Comparison of ENCODE assay signal across 24 mouse cellular contexts in the genomic region with DNA sequence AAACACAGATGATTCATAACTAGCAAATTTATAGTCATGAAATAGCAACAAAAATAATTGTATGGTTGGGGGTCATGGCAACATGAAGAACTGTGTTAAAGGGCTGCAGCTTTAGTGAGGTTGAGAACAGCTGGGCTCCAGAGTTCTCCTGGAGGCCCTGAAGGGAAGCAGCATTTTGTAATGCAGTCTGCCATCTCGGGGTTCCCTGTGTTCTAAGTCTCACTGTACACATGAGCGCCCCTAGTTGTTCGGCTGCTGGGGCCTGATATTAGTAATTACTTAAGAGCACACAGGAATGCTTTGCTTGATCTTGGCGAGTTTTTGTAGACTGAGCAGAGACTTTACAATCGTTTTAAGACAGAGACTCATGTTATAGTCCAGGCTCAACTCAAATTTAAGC. TPM values are rescaled to one million over a fixed set of nuclear protein-coding genes. Genes with fewer than 3 reads are reported as not detected.
DNase-seq lines count a peak whose midpoint lies in the region; ATAC-seq and TF ChIP-seq lines count a peak whose summit lies in the region.
"Had no signal": no experiment of that assay in that cellular context is flagged by ENCODE, and none has a peak within 500 bp of the region (broad histone marks: within the 10 kb centered on the region; RNA-seq: fewer than 3 reads in every experiment).

No protein-coding gene starts in this region.

- no peak overlapping the region for H3K4me2 ChIP-seq in lung, postnatal 0 days (replicated peaks; ENCODE audit: low read depth, low read length)
- H3K4me2 ChIP-seq in liver, embryonic 16.5 days (ENCODE audit: low read depth, low read length): peak overlapping the region; percentile 43; the same call in 1 of the 2 replicates
- no peak overlapping the region for H3K4me2 ChIP-seq in hindbrain, embryonic 14.5 days (replicated peaks)
- H3K4me2 ChIP-seq: embryonic facial prominence, embryonic 15.5 days; heart, embryonic 11.5 days; heart, embryonic 15.5 days had no signal

- H3K36me3 ChIP-seq in kidney, adult 2 months (ENCODE audit: control insufficient read depth, insufficient read depth, low read length): no peaks in the 10 kb centered on the region
- no peaks in the 10 kb centered on the region for H3K36me3 ChIP-seq in lung, postnatal 0 days (ENCODE audit: insufficient read depth, low read length)
- H3K36me3 ChIP-seq in liver, embryonic 16.5 days (ENCODE audit: control insufficient read depth, insufficient read depth): no peaks in the 10 kb centered on the region
- H3K36me3 ChIP-seq in hindbrain, embryonic 14.5 days (replicated peaks; ENCODE audit: control insufficient read depth, insufficient read depth): no peaks in the 10 kb centered on the region
- H3K36me3 ChIP-seq: embryonic facial prominence, embryonic 15.5 days; forebrain, embryonic 10.5 days; G1E; heart, embryonic 15.5 days had no signal

- H3K27ac ChIP-seq in kidney, adult 2 months (ENCODE audit: insufficient read depth, low read depth, low read length): peak overlapping the region; percentile 90; the same call in 1 of the 2 replicates
- H3K27ac ChIP-seq in lung, postnatal 0 days (ENCODE audit: low read length): no peak overlapping the region
- peak overlapping the region; percentile 27; the same call in 1 of the 2 replicates for H3K27ac ChIP-seq in liver, embryonic 16.5 days (ENCODE audit: low read length)
- no peak overlapping the region for H3K27ac ChIP-seq in hindbrain, embryonic 14.5 days
- H3K27ac ChIP-seq: embryonic facial prominence, embryonic 15.5 days; forebrain, embryonic 10.5 days had no signal

- no peak for TF ChIP-seq POLR2A in kidney, adult 2 months (IDR thresholded peaks at IDR 0.05; ENCODE audit: low read depth, low read length)

- H3K4me1 ChIP-seq in kidney, adult 2 months (ENCODE audit: control insufficient read depth, insufficient read depth, low read length): peaks cover 8% of the 10 kb centered on the region; the same call in 1 of the 2 replicates
- H3K4me1 ChIP-seq in lung, postnatal 0 days (ENCODE audit: insufficient read depth, low read depth, low read length): no peaks in the 10 kb centered on the region
- H3K4me1 ChIP-seq in liver, embryonic 16.5 days (ENCODE audit: control insufficient read depth, low read depth, low read length): no peaks in the 10 kb centered on the region
- no peaks in the 10 kb centered on the region for H3K4me1 ChIP-seq in hindbrain, embryonic 14.5 days (replicated peaks; ENCODE audit: control insufficient read depth, insufficient read depth, low read length)
- H3K4me1 ChIP-seq: embryonic facial prominence, embryonic 15.5 days; forebrain, embryonic 10.5 days had no signal

- H3K9me3 ChIP-seq in lung, postnatal 0 days (ENCODE audit: low read length): no peaks in the 10 kb centered on the region
- no peaks in the 10 kb centered on the region for H3K9me3 ChIP-seq in liver, embryonic 16.5 days (replicated peaks; ENCODE audit: control insufficient read depth, low read length)
- no peaks in the 10 kb centered on the region for H3K9me3 ChIP-seq in hindbrain, embryonic 14.5 days (ENCODE audit: control insufficient read depth, low read length)
- H3K9me3 ChIP-seq: embryonic facial prominence, embryonic 15.5 days; forebrain, embryonic 10.5 days; G1E; heart, embryonic 15.5 days had no signal

- no peak overlapping the region for H3K9ac ChIP-seq in lung, postnatal 0 days (replicated peaks; ENCODE audit: low read depth)
- H3K9ac ChIP-seq in liver, embryonic 16.5 days (ENCODE audit: low read depth, low read length): 0 out of 2 replicates have a peak overlapping the region, but pooled peaks have one; percentile 3
- no peak overlapping the region for H3K9ac ChIP-seq in hindbrain, embryonic 14.5 days
- H3K9ac ChIP-seq: embryonic facial prominence, embryonic 15.5 days; heart, embryonic 15.5 days had no signal

- DNase-seq in kidney, adult 2 months: peak; percentile 14
- DNase-seq in kidney, adult 11 months: no peak
- DNase-seq in lung, postnatal 10 days: peak; percentile 0
- DNase-seq in lung, postnatal 0 days (ENCODE audit: low spot score): no peak
- DNase-seq in hindbrain, embryonic 14.5 days (ENCODE audit: low spot score): no peak
- DNase-seq: adrenal gland, postnatal 10 days; cerebellum, adult 11 months; cerebellum, adult 8-10 months; cerebellum, postnatal 14 days; embryo, embryonic 11 days; gastrocnemius, postnatal 36 days; heart, adult 18-20 months; heart, postnatal 14 days had no signal

- TF ChIP-seq CTCF in kidney, adult 2 months (conservative IDR thresholded peaks at IDR 0.05; ENCODE audit: insufficient read depth, insufficient read length, low read depth, low read length): no peak
- TF ChIP-seq CTCF in lung, postnatal 0 days (IDR thresholded peaks at IDR 0.05): no peak

- TF ChIP-seq EP300 in lung, postnatal 0 days (IDR thresholded peaks at IDR 0.05): no peak

- no peak overlapping the region for H3K4me3 ChIP-seq in kidney, adult 2 months (ENCODE audit: insufficient read depth, low read depth, low read length)
- no peak overlapping the region for H3K4me3 ChIP-seq in lung, postnatal 0 days (ENCODE audit: low read depth, low read length)
- peak overlapping the region; percentile 53 for H3K4me3 ChIP-seq in liver, embryonic 16.5 days (ENCODE audit: low read depth, low read length)
- H3K4me3 ChIP-seq in hindbrain, embryonic 14.5 days (replicated peaks; ENCODE audit: low read length): no peak overlapping the region
- H3K4me3 ChIP-seq: embryonic facial prominence, embryonic 15.5 days; forebrain, embryonic 10.5 days; heart, embryonic 15.5 days had no signal

- no peak for ATAC-seq in lung, postnatal 0 days
- ATAC-seq in liver, embryonic 16.5 days (ENCODE audit: low read depth): no peak
- ATAC-seq in hindbrain, embryonic 14.5 days (ENCODE audit: low FRiP score): no peak
- ATAC-seq: forebrain, embryonic 14.5 days; hindbrain, embryonic 16.5 days had no signal

- 57% methylated on average over 5 of the region's 5 CpGs for WGBS in kidney, adult 2 months
- 78% methylated on average over 5 of the region's 5 CpGs for WGBS in lung, postnatal 0 days
- 56% methylated on average over 5 of the region's 5 CpGs for WGBS in liver, embryonic 16.5 days (ENCODE audit: insufficient replicate concordance)
- WGBS in hindbrain, embryonic 14.5 days: 91% methylated on average over 5 of the region's 5 CpGs

- no peaks in the 10 kb centered on the region for H3K27me3 ChIP-seq in kidney, adult 2 months (replicated peaks; ENCODE audit: control insufficient read depth, insufficient read depth, low read length)
- no peaks in the 10 kb centered on the region for H3K27me3 ChIP-seq in lung, postnatal 0 days (replicated peaks; ENCODE audit: insufficient read depth, low read length)
- no peaks in the 10 kb centered on the region for H3K27me3 ChIP-seq in liver, embryonic 16.5 days (ENCODE audit: control insufficient read depth, insufficient read depth, low read depth, low read length)
- no peaks in the 10 kb centered on the region for H3K27me3 ChIP-seq in hindbrain, embryonic 14.5 days (ENCODE audit: control insufficient read depth, insufficient read depth, low read length)
- H3K27me3 ChIP-seq: embryonic facial prominence, embryonic 15.5 days; heart, embryonic 15.5 days had no signal

RNA-seq across cellular contexts. Expression of a gene that starts 1.6 kb away (rescaled TPM):
- 29.6 and 30.3 TPM in 2 replicates for polyA plus RNA-seq in kidney, adult 2 months (2012; rRNA removed)
- polyA plus RNA-seq in lung, postnatal 0 days (2015; fragmentation: Nextera tagmentation; extraction: Ambion mirVana): not detected in 2 replicates
- polyA plus RNA-seq in liver, embryonic 16.5 days (2015; fragmentation: Nextera tagmentation; extraction: Ambion mirVana): 32.5 and 33.6 TPM in 2 replicates
- not detected in 2 replicates for polyA plus RNA-seq in hindbrain, embryonic 14.5 days (2014; fragmentation: Nextera tagmentation; extraction: Ambion mirVana)
- polyA plus RNA-seq: embryonic facial prominence, embryonic 11.5 days; embryonic facial prominence, embryonic 15.5 days; erythroblast, embryonic 14.5 days; forebrain, embryonic 10.5 days; forebrain, embryonic 14.5 days; G1E; heart, embryonic 11.5 days; heart, embryonic 15.5 days; hindbrain, embryonic 11.5 days; hindbrain, embryonic 16.5 days had no signal

Comparison
In these comparisons a context has a peak if more than half of its experiments do, and no peak if none do; other contexts are left out.
1. DNase-seq: peak in kidney, adult 2 months (single experiment) and lung, postnatal 10 days (single experiment); none in kidney, adult 11 months (single experiment), lung, postnatal 0 days (single experiment) and hindbrain, embryonic 14.5 days (single experiment).
2. H3K27ac ChIP-seq: peak in kidney, adult 2 months (single experiment) and liver, embryonic 16.5 days (single experiment); none in lung, postnatal 0 days (single experiment) and hindbrain, embryonic 14.5 days (single experiment).
3. RNA of a gene that starts 1.6 kb away (polyA plus RNA-seq): 32.5 to 33.6 TPM in liver, embryonic 16.5 days and 29.6 to 30.3 TPM in kidney, adult 2 months; not detected in hindbrain, embryonic 14.5 days and not detected in lung, postnatal 0 days; every median in the first group is over 10 times any median in the second.